13 mouse cellular contexts compared by ENCODE assay signal in genomic region chr4:108079762-108080161, GRCm38 (mm10). TPM values are rescaled to one million over a fixed set of nuclear protein-coding genes. Genes with fewer than 3 reads are reported as not detected.
DNase-seq lines count a peak whose midpoint lies in the region; ATAC-seq and TF ChIP-seq lines count a peak whose summit lies in the region.
"Had no signal": no experiment of that assay in that cellular context is flagged by ENCODE, and none has a peak within 500 bp of the region (broad histone marks: within the 10 kb centered on the region; RNA-seq: fewer than 3 reads in every experiment).

No protein-coding gene starts in this region.

- TF ChIP-seq CTCF in hindbrain, postnatal 0 days (IDR thresholded peaks at IDR 0.05; ENCODE audit: low read depth): no peak

- no peak for ATAC-seq in hindbrain, embryonic 12.5 days (ENCODE audit: low FRiP score)
- ATAC-seq in hindbrain, postnatal 0 days: no peak
- no peak; the same call in 1 of the 2 replicates for ATAC-seq in midbrain, embryonic 11.5 days (ENCODE audit: low FRiP score)
- no peak for ATAC-seq in midbrain, embryonic 16.5 days
- peak; percentile 56; the same call in 1 of the 2 replicates for ATAC-seq in embryonic facial prominence, embryonic 11.5 days (replicated peaks; ENCODE audit: insufficient number of reproducible peaks, low FRiP score, low TSS enrichment, low read depth)

- H3K4me3 ChIP-seq in hindbrain, embryonic 12.5 days: no peak overlapping the region
- no peak overlapping the region for H3K4me3 ChIP-seq in hindbrain, postnatal 0 days (ENCODE audit: low read length)
- H3K4me3 ChIP-seq in midbrain, embryonic 11.5 days (ENCODE audit: low read depth, low read length): no peak overlapping the region
- no peak overlapping the region for H3K4me3 ChIP-seq in midbrain, embryonic 16.5 days (ENCODE audit: low read depth, low read length)
- no peak overlapping the region for H3K4me3 ChIP-seq in embryonic facial prominence, embryonic 11.5 days (ENCODE audit: low read depth, low read length)
- H3K4me3 ChIP-seq in myocyte: no peak overlapping the region
- H3K4me3 ChIP-seq: erythroblast, embryonic 14.5 days; limb, embryonic 13.5 days; megakaryocyte, embryonic 14.5 days had no signal

- H3K27me3 ChIP-seq in hindbrain, embryonic 12.5 days: no peaks in the 10 kb centered on the region
- H3K27me3 ChIP-seq in hindbrain, postnatal 0 days (ENCODE audit: insufficient read depth, low read length): no peaks in the 10 kb centered on the region
- H3K27me3 ChIP-seq in midbrain, embryonic 11.5 days (ENCODE audit: control insufficient read depth, insufficient read depth, low read length): no peaks in the 10 kb centered on the region
- H3K27me3 ChIP-seq in midbrain, embryonic 16.5 days (ENCODE audit: control insufficient read depth, insufficient read depth, low read depth, low read length): no peaks in the 10 kb centered on the region
- H3K27me3 ChIP-seq in embryonic facial prominence, embryonic 11.5 days (ENCODE audit: control insufficient read depth, insufficient read depth, low read length): no peaks in the 10 kb centered on the region
- no peaks in the 10 kb centered on the region for H3K27me3 ChIP-seq in myocyte (ENCODE audit: control insufficient read depth, insufficient read depth, insufficient read length)
- H3K27me3 ChIP-seq: limb, embryonic 13.5 days; megakaryocyte, embryonic 14.5 days had no signal

- H3K4me2 ChIP-seq in hindbrain, embryonic 12.5 days (replicated peaks): no peak overlapping the region
- H3K4me2 ChIP-seq in hindbrain, postnatal 0 days (ENCODE audit: low read depth, low read length): no peak overlapping the region
- no peak overlapping the region for H3K4me2 ChIP-seq in midbrain, embryonic 11.5 days
- no peak overlapping the region for H3K4me2 ChIP-seq in midbrain, embryonic 16.5 days (ENCODE audit: low read length)
- no peak overlapping the region for H3K4me2 ChIP-seq in embryonic facial prominence, embryonic 11.5 days (ENCODE audit: low read depth, low read length)
- H3K4me2 ChIP-seq in myocyte (ENCODE audit: low read depth): peak overlapping the region; percentile 24
- H3K4me2 ChIP-seq: limb, embryonic 13.5 days had no signal

- H3K27ac ChIP-seq in hindbrain, embryonic 12.5 days: peak overlapping the region; percentile 44
- no peak overlapping the region for H3K27ac ChIP-seq in hindbrain, postnatal 0 days
- H3K27ac ChIP-seq in midbrain, embryonic 11.5 days (ENCODE audit: low read depth, low read length): no peak overlapping the region; the same call in 1 of the 2 replicates
- H3K27ac ChIP-seq in midbrain, embryonic 16.5 days (ENCODE audit: low read length): no peak overlapping the region
- H3K27ac ChIP-seq in embryonic facial prominence, embryonic 11.5 days (replicated peaks; ENCODE audit: low read depth, low read length): no peak overlapping the region
- H3K27ac ChIP-seq: limb, embryonic 13.5 days had no signal

- H3K4me1 ChIP-seq in hindbrain, embryonic 12.5 days: peaks cover 5% of the 10 kb centered on the region; the same call in 1 of the 2 replicates
- H3K4me1 ChIP-seq in hindbrain, postnatal 0 days (ENCODE audit: insufficient read depth, low read length): no peaks in the 10 kb centered on the region
- peaks cover 4% of the 10 kb centered on the region; the same call in 1 of the 2 replicates for H3K4me1 ChIP-seq in midbrain, embryonic 11.5 days (ENCODE audit: control insufficient read depth, insufficient read depth, low read length)
- no peaks in the 10 kb centered on the region for H3K4me1 ChIP-seq in midbrain, embryonic 16.5 days (ENCODE audit: control insufficient read depth, insufficient read depth, low read length)
- H3K4me1 ChIP-seq in embryonic facial prominence, embryonic 11.5 days (ENCODE audit: control insufficient read depth, insufficient read depth, low read length): no peaks in the 10 kb centered on the region
- H3K4me1 ChIP-seq: limb, embryonic 13.5 days had no signal

- DNase-seq in hindbrain, postnatal 0 days (ENCODE audit: low spot score): no peak
- peak; percentile 91 for DNase-seq in midbrain, embryonic 11.5 days (ENCODE audit: low spot score, missing footprints)
- DNase-seq in embryonic facial prominence, embryonic 11.5 days (ENCODE audit: low spot score): peak; percentile 58
- DNase-seq in layer of hippocampus, adult 9-10 months (ENCODE audit: low spot score): no peak
- DNase-seq: cerebellum, postnatal 10 days; heart, postnatal 36 days; layer of hippocampus, postnatal 36 days had no signal

- no peak overlapping the region for H3K9ac ChIP-seq in hindbrain, embryonic 12.5 days
- H3K9ac ChIP-seq in hindbrain, postnatal 0 days (replicated peaks; ENCODE audit: low read length): no peak overlapping the region
- H3K9ac ChIP-seq in midbrain, embryonic 11.5 days (ENCODE audit: low read length): no peak overlapping the region
- no peak overlapping the region for H3K9ac ChIP-seq in midbrain, embryonic 16.5 days (ENCODE audit: low read depth, low read length)
- H3K9ac ChIP-seq in embryonic facial prominence, embryonic 11.5 days (replicated peaks; ENCODE audit: low read length): no peak overlapping the region
- H3K9ac ChIP-seq: limb, embryonic 13.5 days had no signal

- H3ac ChIP-seq in myocyte (ENCODE audit: control insufficient read depth, insufficient read length): no peak overlapping the region

- TF ChIP-seq POLR2A in myocyte (IDR thresholded peaks at IDR 0.05; ENCODE audit: insufficient read length, low read depth): no peak

- H3K79me2 ChIP-seq in myocyte (ENCODE audit: control insufficient read depth, insufficient read depth): no peaks in the 10 kb centered on the region

- H3K9me3 ChIP-seq in hindbrain, embryonic 12.5 days (replicated peaks): no peaks in the 10 kb centered on the region
- H3K9me3 ChIP-seq in hindbrain, postnatal 0 days (ENCODE audit: low read length): no peaks in the 10 kb centered on the region
- H3K9me3 ChIP-seq in midbrain, embryonic 11.5 days (ENCODE audit: control insufficient read depth, low read length): no peaks in the 10 kb centered on the region
- no peaks in the 10 kb centered on the region for H3K9me3 ChIP-seq in midbrain, embryonic 16.5 days (replicated peaks; ENCODE audit: control insufficient read depth, low read length, poor library complexity, severe bottlenecking)
- no peaks in the 10 kb centered on the region for H3K9me3 ChIP-seq in embryonic facial prominence, embryonic 11.5 days (replicated peaks; ENCODE audit: control insufficient read depth, low read length)
- H3K9me3 ChIP-seq: limb, embryonic 13.5 days; megakaryocyte, embryonic 14.5 days had no signal

- WGBS in hindbrain, embryonic 12.5 days: 37% methylated on average over 2 of the region's 2 CpGs
- WGBS in hindbrain, postnatal 0 days: 38% methylated on average over 2 of the region's 2 CpGs
- 69% methylated on average over 2 of the region's 2 CpGs for WGBS in midbrain, embryonic 11.5 days
- 22% methylated on average over 2 of the region's 2 CpGs for WGBS in midbrain, embryonic 16.5 days
- WGBS in embryonic facial prominence, embryonic 11.5 days: 51% methylated on average over 2 of the region's 2 CpGs

- H3K36me3 ChIP-seq in hindbrain, embryonic 12.5 days: no peaks in the 10 kb centered on the region
- H3K36me3 ChIP-seq in hindbrain, postnatal 0 days (ENCODE audit: insufficient read depth, low read length): no peaks in the 10 kb centered on the region
- H3K36me3 ChIP-seq in midbrain, embryonic 11.5 days (ENCODE audit: control insufficient read depth, insufficient read depth, low read length): no peaks in the 10 kb centered on the region
- no peaks in the 10 kb centered on the region for H3K36me3 ChIP-seq in midbrain, embryonic 16.5 days (ENCODE audit: control insufficient read depth, insufficient read depth, low read length)
- no peaks in the 10 kb centered on the region for H3K36me3 ChIP-seq in embryonic facial prominence, embryonic 11.5 days (replicated peaks; ENCODE audit: control insufficient read depth, insufficient read depth, low read depth, low read length)
- peaks cover 7% of the 10 kb centered on the region for H3K36me3 ChIP-seq in myocyte (ENCODE audit: control insufficient read depth, insufficient read depth)

TF ChIP-seq in myocyte, 11 proteins besides CTCF, POLR2A, EP300 and RAD21:
- TF ChIP-seq POLR2AphosphoS2 (IDR thresholded peaks at IDR 0.05; ENCODE audit: insufficient read length, low read depth) (no peak), USF1 (IDR thresholded peaks at IDR 0.05; ENCODE audit: low read depth) (no peak), REST (IDR thresholded peaks at IDR 0.05; ENCODE audit: insufficient read depth, insufficient read length) (no peak), MYOG (IDR thresholded peaks at IDR 0.05; ENCODE audit: control insufficient read depth in 1 of 3, insufficient read depth in 1 of 3, insufficient read length in 2 of 3, low read depth in 2 of 3) (no peak), MAX (IDR thresholded peaks at IDR 0.05; ENCODE audit: low read depth) (no peak), TCF12 (IDR thresholded peaks at IDR 0.05; ENCODE audit: insufficient read depth, poor library complexity, severe bottlenecking) (no peak), E2F4 (IDR thresholded peaks at IDR 0.05; ENCODE audit: insufficient read depth) (no peak), MYOD1 (IDR thresholded peaks at IDR 0.05; ENCODE audit: control insufficient read depth in 1 of 3, insufficient read length in 2 of 3, low read depth in 2 of 3) (no peak), CEBPB (IDR thresholded peaks at IDR 0.05; ENCODE audit: insufficient read depth, poor library complexity, severe bottlenecking) (no peak), SRF (IDR thresholded peaks at IDR 0.05; ENCODE audit: control insufficient read depth, insufficient read length, low read depth) (no peak), TCF3 (IDR thresholded peaks at IDR 0.05; ENCODE audit: insufficient read length, low read depth) (no peak)

RNA-seq across cellular contexts. Expression of gene Podn, which starts 16.5 kb away (rescaled TPM):
- 0.48 and 0.98 TPM in 2 replicates for polyA plus RNA-seq in hindbrain, embryonic 12.5 days (2016; fragmentation: Nextera tagmentation; extraction: Ambion mirVana)
- total RNA-seq in hindbrain, postnatal 0 days (2014; rRNA removed): 2.5 and 4.0 TPM in 2 replicates
- 0.74 and 1.2 TPM in 2 replicates for polyA plus RNA-seq in hindbrain, postnatal 0 days (2015; fragmentation: Nextera tagmentation; extraction: Ambion mirVana)
- polyA plus RNA-seq in midbrain, embryonic 11.5 days (2014; fragmentation: Nextera tagmentation; extraction: Ambion mirVana): 0.21 and 0.45 TPM in 2 replicates
- 0.22 and 0.51 TPM in 2 replicates for polyA plus RNA-seq in midbrain, embryonic 16.5 days (2015; fragmentation: Nextera tagmentation; extraction: Ambion mirVana)
- 0.49 and 0.84 TPM in 2 replicates for polyA plus RNA-seq in embryonic facial prominence, embryonic 11.5 days (2014; fragmentation: Nextera tagmentation; extraction: Ambion mirVana)
- 0.10 TPM for polyA plus RNA-seq in myocyte (2012; fragmentation: generic; extraction: Trizol)

Comparison
In these comparisons a context has a peak if more than half of its experiments do, and no peak if none do; other contexts are left out.
1. DNase-seq: peak in midbrain, embryonic 11.5 days (single experiment) and embryonic facial prominence, embryonic 11.5 days (single experiment); none in hindbrain, postnatal 0 days (single experiment) and layer of hippocampus, adult 9-10 months (single experiment).